Mouse (Mus musculus) testis, adult 2 months (tissue): ENCODE measurements around the gene Pla2r1. TPM values are rescaled to one million over a fixed set of nuclear protein-coding genes. Genes with fewer than 3 reads are reported as not detected.

Source experiments
- H3K27ac ChIP-seq: fragments of 200-500 bp; 2 replicates; pipeline ENCODE4 v1.5.1; 2012; ENCODE audit warnings: low read depth, low read length; ENCODE audit not compliant: control insufficient read depth, insufficient read depth
- H3K27me3 ChIP-seq: fragments of 200-500 bp; 2 replicates; pipeline ENCODE4 v1.6.1; 2012; ENCODE audit warnings: mild to moderate bottlenecking, low read length, moderate library complexity; ENCODE audit not compliant: control insufficient read depth, insufficient read depth
- H3K36me3 ChIP-seq: fragments of 200-500 bp; 2 replicates; pipeline ENCODE4 v1.6.1; 2012; ENCODE audit warnings: mild to moderate bottlenecking, low read length; ENCODE audit not compliant: control insufficient read depth, insufficient read depth
- H3K4me1 ChIP-seq: fragments of 200-500 bp; 2 replicates; pipeline ENCODE4 v1.6.1; 2012; ENCODE audit warnings: low read length; ENCODE audit not compliant: control insufficient read depth, insufficient read depth
- H3K4me3 ChIP-seq: fragments of 200-500 bp; 2 replicates; pipeline ENCODE4 v1.5.1; 2012; ENCODE audit warnings: low read depth, mild to moderate bottlenecking, low read length, moderate library complexity, mixed read lengths; ENCODE audit not compliant: control insufficient read depth
- CTCF ChIP-seq: fragments of 200-500 bp; IDR thresholded peaks from 2 replicates; pipeline ENCODE4 v1.5.1; 2012; ENCODE audit warnings: low read depth, mild to moderate bottlenecking, inconsistent platforms, low read length, moderate library complexity; ENCODE audit not compliant: control insufficient read depth, insufficient read depth, insufficient replicate concordance
- POLR2A ChIP-seq: fragments of 200-500 bp; IDR thresholded peaks from 2 replicates; pipeline ENCODE4 v1.6.1; 2012; ENCODE audit warnings: low read depth, mild to moderate bottlenecking, inconsistent platforms, low read length, moderate library complexity; ENCODE audit not compliant: control insufficient read depth
- polyA plus RNA-seq: library from polyadenylated mRNA; depleted of rRNA; stranded (reverse); fragments of >200 nt; gene quantifications from 2 replicates; pipeline ENCODE4 v1.2.3, GENCODE M21; 2012

Pla2r1 gene
- polyA plus RNA-seq, 1 experiment, result 0.75 TPM

GRCm38 (mm10) chr2:60500583-60501116 is 52.5 kb downstream of the Pla2r1 start:
- H3K27me3 ChIP-seq, result no peaks in the 10 kb centered on the region
- H3K36me3 ChIP-seq, result no peaks in the 10 kb centered on the region
- TF ChIP-seq CTCF, result no peak
- no peak for TF ChIP-seq POLR2A
- no peak overlapping the region for H3K4me3 ChIP-seq
- no peaks in the 10 kb centered on the region for H3K4me1 ChIP-seq
- H3K27ac ChIP-seq, result no peak overlapping the region

- no peaks in the 10 kb centered on the region for H3K36me3 ChIP-seq
- H3K4me3 ChIP-seq, result no peak overlapping the region
- TF ChIP-seq POLR2A, result no peak
Observed at GRCm38 (mm10) chr2:60479906-60480305, 73.2 kb downstream of the Pla2r1 start.

GRCm38 (mm10) chr2:60478778-60479177 is 74.3 kb downstream of the Pla2r1 start:
- Histone ChIP-seq H3K27ac (no peak overlapping the region), H3K36me3 (no peaks in the 10 kb centered on the region), H3K4me3 (no peak overlapping the region), H3K27me3 (no peaks in the 10 kb centered on the region), H3K4me1 (no peaks in the 10 kb centered on the region)
- TF ChIP-seq CTCF, result no peak
- no peak for TF ChIP-seq POLR2A

More at GRCm38 (mm10) chr2:60479906-60480305, 73.2 kb downstream of the Pla2r1 start:
- Histone ChIP-seq H3K27ac (no peak overlapping the region), H3K4me1 (no peaks in the 10 kb centered on the region), H3K27me3 (no peaks in the 10 kb centered on the region)

GRCm38 (mm10) chr2:60468901-60469770 is 84.0 kb downstream of the Pla2r1 start:
- Histone ChIP-seq H3K27me3 (no peaks in the 10 kb centered on the region), H3K4me1 (no peaks in the 10 kb centered on the region), H3K36me3 (no peaks in the 10 kb centered on the region), H3K4me3 (no peak overlapping the region), H3K27ac (no peak overlapping the region)
- TF ChIP-seq CTCF, result no peak
- TF ChIP-seq POLR2A, result no peak

- H3K27me3 ChIP-seq, result no peaks in the 10 kb centered on the region
- no peak for TF ChIP-seq POLR2A
- no peak for TF ChIP-seq CTCF
- H3K36me3 ChIP-seq, result no peaks in the 10 kb centered on the region
- no peaks in the 10 kb centered on the region for H3K4me1 ChIP-seq
- H3K27ac ChIP-seq, result no peak overlapping the region
- no peak overlapping the region for H3K4me3 ChIP-seq
Observed at GRCm38 (mm10) chr2:60452376-60452775, 100.7 kb downstream of the Pla2r1 start.

- TF ChIP-seq POLR2A, result no peak
- no peak for TF ChIP-seq CTCF
- Histone ChIP-seq H3K4me3 (no peak overlapping the region), H3K27ac (no peak overlapping the region), H3K27me3 (no peaks in the 10 kb centered on the region), H3K4me1 (no peaks in the 10 kb centered on the region), H3K36me3 (no peaks in the 10 kb centered on the region)
Observed at GRCm38 (mm10) chr2:60451119-60451773, 101.9 kb downstream of the Pla2r1 start.

GRCm38 (mm10) chr2:60449732-60450131 is 103.4 kb downstream of the Pla2r1 start:
- H3K27ac ChIP-seq, result no peak overlapping the region
- no peaks in the 10 kb centered on the region for H3K27me3 ChIP-seq
- no peaks in the 10 kb centered on the region for H3K4me1 ChIP-seq
- no peaks in the 10 kb centered on the region for H3K36me3 ChIP-seq
- no peak for TF ChIP-seq CTCF
- H3K4me3 ChIP-seq, result no peak overlapping the region
